Mouse (Mus musculus): ENCODE data around the gene Mthfsd.

Mthfsd gene

GRCm38 (mm10) chr8:121088281-121088680 lies 19.9 kb downstream of the Mthfsd start:
- no peak for DNase-seq (ENCODE audit: low spot score)

GRCm38 (mm10) chr8:121086004-121086900 lies 21.9 kb downstream of the Mthfsd start:
- no peak for DNase-seq (ENCODE audit: low spot score)

GRCm38 (mm10) chr8:121085561-121085960 lies 22.6 kb downstream of the Mthfsd start:
- DNase-seq (ENCODE audit: low spot score) = no peak

DNA sequence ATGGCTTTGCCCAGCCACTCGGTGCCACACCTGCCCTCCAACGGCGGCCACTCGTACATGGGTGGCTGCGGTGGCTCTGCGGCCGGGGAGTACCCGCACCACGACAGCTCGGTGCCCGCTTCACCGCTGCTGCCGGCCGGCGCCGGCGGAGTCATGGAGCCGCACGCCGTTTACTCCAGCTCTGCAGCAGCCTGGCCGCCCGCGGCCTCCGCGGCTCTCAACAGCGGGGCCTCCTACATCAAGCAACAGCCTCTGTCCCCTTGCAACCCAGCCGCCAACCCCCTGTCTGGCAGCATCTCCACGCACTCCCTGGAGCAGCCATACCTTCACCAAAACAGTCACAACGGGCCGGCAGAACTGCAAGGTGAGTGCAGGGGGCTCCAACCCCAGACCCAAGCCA lies 23.2 kb downstream of the Mthfsd start:
- DNase-seq (ENCODE audit: low spot score) = no peak

GRCm38 (mm10) chr8:121084210-121084951 lies 23.8 kb downstream of the Mthfsd start, which contains the start of gene Foxf1:
Foxf1 (plus strand) TSS chr8:121084386.
- DNase-seq (ENCODE audit: low spot score) = no peak

GRCm38 (mm10) chr8:121083936-121084209 lies 24.3 kb downstream of the Mthfsd start:
- DNase-seq (ENCODE audit: low spot score) = no peak

GRCm38 (mm10) chr8:121083093-121083935 lies 24.9 kb downstream of the Mthfsd start:
- no peak for DNase-seq (ENCODE audit: low spot score)

DNA sequence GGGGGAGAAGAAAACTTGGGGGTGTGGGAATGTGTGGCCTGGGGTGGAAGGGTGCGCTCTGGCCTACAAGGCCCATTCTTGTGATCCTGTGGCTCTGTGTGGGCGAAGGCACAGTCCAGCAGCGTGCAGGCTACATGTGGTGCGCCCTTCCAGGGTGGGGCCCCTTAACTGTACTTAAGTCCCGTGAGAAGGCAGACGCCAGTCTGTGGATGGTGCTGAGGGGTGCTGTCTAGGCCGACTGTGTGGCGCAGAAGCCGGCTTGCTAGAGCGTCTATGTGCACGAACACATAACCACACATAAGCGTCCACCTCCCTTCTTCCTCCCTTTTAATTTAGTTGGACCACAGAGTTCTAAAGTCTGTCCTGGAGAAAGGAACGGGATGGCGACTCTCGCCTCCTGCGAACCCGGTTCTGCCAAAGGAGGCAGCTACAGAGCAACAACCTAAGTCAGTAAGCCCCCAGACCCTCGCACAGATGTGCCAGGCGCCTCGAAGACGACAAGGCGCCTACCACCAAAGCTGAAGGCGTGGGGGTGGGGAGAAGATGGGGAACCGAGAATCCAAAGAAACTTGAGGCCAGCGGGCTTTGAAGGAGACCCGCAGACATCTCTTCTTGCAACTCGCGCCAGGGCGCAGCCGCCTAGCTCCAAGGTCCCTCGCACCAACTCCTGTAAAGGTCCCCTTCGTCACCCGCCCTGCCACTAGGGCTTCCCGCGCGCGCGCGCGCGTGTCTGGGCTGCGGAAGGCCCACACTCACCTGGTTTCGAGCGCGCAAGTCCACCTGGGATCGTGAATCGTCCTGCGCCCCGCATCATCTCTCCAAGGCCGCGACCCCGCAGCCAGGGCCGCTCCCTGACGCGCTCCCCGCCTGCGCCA lies 25.7 kb downstream of the Mthfsd start:
- DNase-seq (ENCODE audit: low spot score) = no peak

DNA sequence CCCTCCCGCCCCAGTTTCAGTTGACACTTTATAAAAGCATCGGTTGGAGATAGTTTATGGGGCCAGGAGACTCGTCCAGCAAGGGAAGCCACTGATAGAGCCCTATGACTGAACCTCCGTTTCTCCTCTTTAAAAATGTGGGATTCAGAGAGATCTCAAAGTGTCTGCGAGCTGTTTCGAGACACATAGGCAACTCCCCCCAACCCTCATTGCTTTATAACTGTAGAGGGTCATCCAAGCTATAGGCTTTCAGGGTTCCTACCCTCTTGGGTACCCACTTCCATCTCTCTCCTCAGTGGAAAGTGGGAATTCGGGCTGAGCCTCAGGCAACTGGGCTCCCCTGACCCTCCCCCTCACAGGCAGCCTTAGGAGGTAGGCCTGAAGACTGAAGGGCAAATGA lies 26.8 kb downstream of the Mthfsd start:
- no peak for DNase-seq (ENCODE audit: low spot score)

DNA sequence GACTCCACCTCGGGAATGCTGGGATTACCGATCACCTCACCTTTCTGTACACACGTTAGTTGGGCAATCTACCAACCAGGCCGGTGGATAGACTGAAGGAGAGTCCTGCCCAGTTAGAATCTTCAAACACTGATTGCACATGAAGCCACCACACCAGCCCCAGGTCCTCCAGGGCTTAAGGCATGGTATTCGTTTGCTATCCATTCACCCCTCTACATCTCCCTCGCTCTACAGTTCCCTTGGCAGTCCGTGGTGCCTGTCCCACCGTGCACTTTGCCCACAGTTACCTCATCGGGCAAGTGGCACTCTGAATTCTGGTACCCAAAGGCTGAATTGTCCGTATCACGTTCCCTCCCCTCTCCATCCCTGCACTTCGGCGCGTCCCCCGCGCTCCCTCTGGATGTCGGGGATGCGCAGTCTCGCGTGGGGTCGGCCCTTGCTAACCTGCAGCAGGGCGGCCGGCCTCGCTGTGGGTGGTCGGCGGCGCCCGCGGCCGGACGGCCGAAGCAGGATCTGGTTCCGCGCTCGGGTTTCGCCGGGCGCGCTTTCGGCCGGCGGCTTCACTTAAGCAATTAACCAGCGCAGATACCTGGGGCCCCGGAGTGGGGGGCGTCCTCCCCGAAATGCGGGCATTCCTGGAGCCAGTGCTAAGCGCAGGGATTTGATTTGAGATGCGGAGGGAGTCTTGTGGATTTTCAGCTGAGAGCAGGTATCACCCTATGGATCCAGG lies 27.7 kb downstream of the Mthfsd start:
- DNase-seq (ENCODE audit: low spot score) = no peak

DNA sequence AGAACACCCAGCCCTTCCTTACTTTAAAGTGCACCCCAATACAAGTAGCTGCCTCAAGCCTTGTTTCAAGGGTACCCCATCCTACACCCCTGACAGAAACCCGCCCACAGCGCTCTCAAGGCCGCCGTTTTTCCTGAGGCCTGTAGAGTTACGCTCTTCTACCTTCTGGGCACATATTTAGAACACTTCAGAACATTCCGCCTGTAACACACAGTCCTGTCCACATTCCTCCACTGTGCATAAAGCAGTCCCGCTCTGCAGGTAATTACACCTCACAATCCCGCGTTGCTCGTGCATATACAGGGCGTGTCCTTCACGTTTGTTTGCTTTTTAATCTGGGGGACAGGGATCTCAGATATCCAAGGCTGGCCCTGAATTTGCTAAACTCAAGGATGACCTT lies 28.2 kb downstream of the Mthfsd start:
- DNase-seq (ENCODE audit: low spot score) = no peak

DNA sequence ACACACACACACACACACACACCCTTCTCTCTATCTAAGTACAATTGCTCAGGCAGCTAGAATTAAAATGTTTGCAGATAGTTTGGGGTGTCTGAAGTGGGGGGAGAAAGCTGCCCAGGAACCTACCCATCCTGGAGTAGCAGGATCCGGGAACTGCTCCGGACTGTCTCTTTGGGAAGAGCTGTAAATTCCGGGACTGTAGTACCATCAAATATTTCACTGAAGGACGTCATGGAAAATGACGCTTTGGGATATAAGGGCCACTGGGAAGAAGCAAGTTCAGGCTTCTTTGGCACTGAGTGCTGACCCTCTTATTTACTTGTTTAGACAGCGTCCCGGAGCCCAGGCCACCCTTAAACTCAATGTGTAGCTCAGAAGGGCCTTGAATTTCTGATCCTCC lies 29.0 kb downstream of the Mthfsd start:
- no peak for DNase-seq (ENCODE audit: low spot score)

DNA sequence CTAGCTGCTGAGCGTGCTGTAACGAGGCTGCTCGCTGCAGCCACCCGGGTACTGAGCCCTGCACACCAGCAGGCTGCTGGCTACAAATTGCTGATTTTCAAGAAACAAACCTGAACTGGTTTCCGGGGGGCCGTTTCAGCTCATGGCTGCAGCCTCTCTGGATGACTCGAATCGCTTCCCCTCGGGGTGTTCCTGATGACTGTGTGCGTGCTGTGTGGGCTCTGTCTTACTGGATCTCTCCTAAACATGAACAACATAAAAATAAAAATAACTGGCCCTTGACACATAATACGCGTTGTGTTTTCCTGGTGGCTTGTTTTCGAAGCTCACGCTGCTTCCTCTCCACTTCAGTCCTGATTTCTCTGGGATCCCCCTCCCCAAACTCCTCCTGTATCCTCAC lies 29.5 kb downstream of the Mthfsd start:
- DNase-seq (ENCODE audit: low spot score) = no peak

GRCm38 (mm10) chr8:121076555-121076954 lies 31.6 kb downstream of the Mthfsd start:
- no peak for DNase-seq (ENCODE audit: low spot score)

- DNase-seq (ENCODE audit: low spot score) = no peak
Observed at GRCm38 (mm10) chr8:121075936-121076335, 32.3 kb downstream of the Mthfsd start.

GRCm38 (mm10) chr8:121074848-121075145 lies 33.4 kb downstream of the Mthfsd start:
- no peak for DNase-seq (ENCODE audit: low spot score)

DNA sequence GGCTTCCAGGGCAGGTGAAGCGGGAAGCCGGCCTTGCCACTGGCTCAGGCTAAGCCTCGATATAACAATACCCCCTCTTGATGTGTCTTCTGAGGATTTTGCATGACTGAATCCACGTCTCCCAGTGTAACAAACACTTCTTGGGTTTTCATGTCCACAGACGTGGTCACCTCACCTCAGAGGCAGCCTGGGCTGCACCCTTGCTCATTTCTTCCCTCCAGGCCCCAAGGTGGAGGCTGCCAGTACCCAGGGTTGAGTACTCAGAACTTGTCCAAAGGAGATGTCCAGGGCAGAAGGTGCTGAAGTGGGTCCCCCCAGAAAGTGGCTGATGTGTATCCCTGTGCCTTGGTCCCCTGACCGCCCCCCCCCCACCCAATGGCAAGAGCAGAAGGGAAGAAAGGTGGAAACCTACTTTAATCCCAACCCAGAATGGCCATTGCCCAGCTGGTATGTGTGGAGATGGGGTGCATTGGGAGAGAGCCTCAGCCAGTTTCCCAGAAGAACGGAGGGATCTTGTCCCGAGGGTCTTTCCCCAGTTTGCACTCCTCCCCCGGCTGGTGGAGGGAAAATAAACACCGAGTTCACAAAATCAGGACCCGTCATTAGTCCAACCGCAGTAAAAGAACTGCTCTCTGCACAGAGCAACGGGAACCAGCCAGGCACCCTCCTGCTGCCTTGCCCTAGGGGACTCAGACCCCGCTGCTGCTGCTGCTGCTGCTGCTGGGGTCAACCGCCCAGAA lies 33.9 kb downstream of the Mthfsd start:
- no peak for DNase-seq (ENCODE audit: low spot score)

DNA sequence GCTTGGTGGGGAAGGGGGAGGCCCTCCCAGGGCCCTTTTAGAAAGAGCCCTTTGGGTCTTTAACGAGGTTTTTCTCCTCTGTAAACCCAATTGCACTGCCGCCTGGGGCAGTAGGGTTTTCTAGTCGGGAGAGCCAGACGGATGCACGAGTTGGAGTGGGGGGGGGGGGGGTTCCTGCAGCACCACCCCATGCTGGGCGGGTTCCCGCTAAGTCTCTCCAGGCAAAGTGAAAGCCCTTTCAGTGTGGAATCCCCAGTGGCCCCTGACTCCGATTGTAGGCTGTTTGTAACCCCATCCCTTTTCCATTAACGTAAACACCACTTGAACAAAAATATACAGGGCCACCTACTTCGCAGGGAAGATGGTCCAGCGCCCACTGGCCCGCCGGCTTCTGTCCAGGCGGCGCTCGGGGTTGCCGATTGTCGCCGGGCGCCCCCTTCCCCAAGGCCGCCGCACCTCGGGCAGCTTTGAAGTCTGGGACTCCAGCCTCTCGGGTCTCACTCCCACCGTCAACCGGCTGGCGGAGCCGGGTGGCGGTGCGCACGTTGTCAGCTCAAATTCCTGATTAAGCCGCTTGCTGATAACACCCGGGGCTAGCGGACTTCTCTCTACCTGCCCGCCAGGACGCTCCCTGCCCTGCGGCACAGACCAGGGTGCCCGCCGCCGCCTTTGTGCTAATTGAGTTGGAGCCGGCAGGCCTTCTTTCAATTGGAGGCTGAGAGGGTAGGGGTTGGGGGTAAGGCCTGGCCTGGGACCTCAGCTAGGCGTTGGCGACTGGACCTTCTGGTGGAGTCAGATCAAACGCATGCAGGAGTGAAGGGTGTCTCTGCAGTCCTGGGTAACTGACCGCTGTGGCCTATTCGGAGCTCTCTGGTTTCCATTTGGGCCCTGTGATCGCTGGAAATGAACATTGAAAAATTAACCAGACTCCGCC lies 34.8 kb downstream of the Mthfsd start:
- no peak for DNase-seq (ENCODE audit: low spot score)

DNA sequence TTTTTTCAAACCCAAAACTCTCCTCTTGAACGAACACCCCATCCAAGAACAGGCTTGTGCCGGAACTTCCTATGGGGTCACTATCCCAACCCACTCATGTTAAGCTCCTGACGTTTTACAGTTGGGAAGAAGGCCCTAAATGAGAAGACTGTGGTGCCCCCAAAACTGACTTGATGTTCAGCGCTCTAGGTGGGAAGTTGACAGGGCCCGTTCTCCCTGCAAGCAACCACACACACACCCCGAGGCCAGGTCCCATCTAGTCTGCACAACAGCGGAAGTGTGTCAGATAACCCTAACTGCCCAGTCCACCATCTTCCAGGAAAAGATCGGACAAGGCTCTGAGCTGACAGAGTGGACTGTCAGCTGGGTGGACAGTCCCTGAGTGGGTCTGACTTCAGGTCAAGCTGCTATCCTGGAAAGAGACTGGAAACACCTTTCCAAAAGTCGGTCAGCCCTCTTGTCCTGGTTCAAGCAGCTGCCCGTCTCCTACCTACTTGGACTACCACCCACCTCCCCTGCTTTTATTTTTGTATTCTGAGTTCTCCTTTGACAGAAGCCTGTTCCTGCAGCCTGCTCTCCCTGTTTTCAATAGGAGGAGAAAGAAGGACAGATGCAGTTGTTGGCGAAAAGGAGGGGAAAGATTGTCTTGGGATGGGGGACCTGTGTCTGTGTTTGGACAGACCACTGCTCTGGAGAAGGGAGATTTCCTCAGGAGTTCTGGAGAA lies 35.6 kb downstream of the Mthfsd start:
- DNase-seq (ENCODE audit: low spot score) = no peak

Measured in layer of hippocampus, adult 11-12 months (tissue).